Mouse (Mus musculus) stomach, postnatal 0 days (tissue): ENCODE data around the gene Fam171a2. TPM values are rescaled to one million over a fixed set of nuclear protein-coding genes. Genes with fewer than 3 reads are reported as not detected.

Source experiments
- ATAC-seq: fragments of 200-750 bp; cut with Nextera tagmentation; 2 replicates; pipeline ENCODE4 v1.8.0; 2017; ENCODE audit not compliant: low FRiP score, low TSS enrichment
- DNase-seq: peaks from one replicate; pipeline ENCODE4 v3.0.0-alpha.2; 2016; ENCODE audit warnings: low spot score
- H3K27ac ChIP-seq: fragments of 300-500 bp; sonication (generic); replicated peaks from 2 replicates; pipeline ENCODE4 v1.5.1; 2014; ENCODE audit warnings: mild to moderate bottlenecking, control low read depth
- H3K27me3 ChIP-seq: fragments of 300-500 bp; sonication (generic); 2 replicates; pipeline ENCODE4 v1.6.1; 2014; ENCODE audit warnings: low read length; ENCODE audit not compliant: control insufficient read depth, insufficient read depth
- H3K36me3 ChIP-seq: fragments of 300-500 bp; sonication (generic); 2 replicates; pipeline ENCODE4 v1.6.1; 2014; ENCODE audit warnings: low read length, mixed read lengths; ENCODE audit not compliant: control insufficient read depth, insufficient read depth
- H3K4me1 ChIP-seq: fragments of 300-500 bp; sonication (generic); replicated peaks from 2 replicates; pipeline ENCODE4 v1.6.1; 2014; ENCODE audit warnings: antibody characterized with exemption; ENCODE audit not compliant: control insufficient read depth, insufficient read depth
- H3K4me2 ChIP-seq: fragments of 300-500 bp; sonication (generic); replicated peaks from 2 replicates; pipeline ENCODE4 v1.6.1; 2014; ENCODE audit warnings: low read depth, mild to moderate bottlenecking, control low read depth, moderate library complexity
- H3K4me3 ChIP-seq: fragments of 300-500 bp; sonication (generic); 2 replicates; pipeline ENCODE4 v1.5.1; 2014; ENCODE audit warnings: low read depth, low read length, control low read depth
- H3K9ac ChIP-seq: fragments of 300-500 bp; sonication (generic); 2 replicates; pipeline ENCODE4 v1.6.1; 2014; ENCODE audit warnings: mild to moderate bottlenecking, low read length, control low read depth, mixed read lengths
- H3K9me3 ChIP-seq: fragments of 300-500 bp; sonication (generic); 2 replicates; pipeline ENCODE4 v1.6.1; 2016; ENCODE audit warnings: low read length; ENCODE audit not compliant: control insufficient read depth
- CTCF ChIP-seq: IDR thresholded peaks from 2 replicates; pipeline ENCODE4 v1.5.1; 2016; ENCODE audit warnings: antibody characterized with exemption, low read depth, mild to moderate bottlenecking, moderate library complexity
- EP300 ChIP-seq: optimal IDR thresholded peaks from 2 replicates; pipeline ENCODE3; 2016; ENCODE audit warnings: antibody characterized with exemption
- WGBS: fragments of 180-500 bp; shearing (Covaris S2); extraction: QIAGEN DNeasy Blood & Tissue Kit; methylation state at CpG from one replicate; pipeline ENCODE4 v1.1.7; 2014; 5-methylcytosine and 5-hydroxymethylcytosine counted together
- polyA plus RNA-seq: library from polyadenylated mRNA; unstranded; fragments of >200 nt; fragmentation: Nextera tagmentation; extraction: Ambion mirVana; gene quantifications from 2 replicates; pipeline ENCODE4 v1.2.1, GENCODE M21; 2015

Fam171a2 gene
- polyA plus RNA-seq, 1 experiment from 2014 or later: 2.0 TPM

- H3K36me3 ChIP-seq: no peaks in the 10 kb centered on the region
- DNase-seq (no peak), ATAC-seq (no peak)
- H3K4me1 ChIP-seq: peaks cover 15% of the 10 kb centered on the region
- 0 out of 2 replicates have a peak overlapping the region, but pooled peaks have one; percentile 96 for H3K4me2 ChIP-seq
- WGBS: 23% methylated on average over 8 of the region's 8 CpGs
- H3K9me3 ChIP-seq: no peaks in the 10 kb centered on the region
- H3K27ac ChIP-seq: peak overlapping the region; percentile 31
- no peak overlapping the region for H3K9ac ChIP-seq
- no peak overlapping the region for H3K4me3 ChIP-seq
- H3K27me3 ChIP-seq: no peaks in the 10 kb centered on the region
- no peak for TF ChIP-seq EP300
These were observed 845 bp upstream of the Fam171a2 start for GRCm38 (mm10) chr11:102448327-102448726.

- TF ChIP-seq CTCF (no peak), EP300 (no peak)
- Histone ChIP-seq H3K4me2 (peak overlapping the region; percentile 96), H3K9ac (peak overlapping the region; percentile 85), H3K4me1 (peaks cover 15% of the 10 kb centered on the region), H3K27ac (peak overlapping the region; percentile 89), H3K4me3 (peak overlapping the region; percentile 82), H3K27me3 (no peaks in the 10 kb centered on the region), H3K36me3 (no peaks in the 10 kb centered on the region), H3K9me3 (no peaks in the 10 kb centered on the region)
- DNase-seq (no peak), ATAC-seq (peak; percentile 27)
- WGBS: under 1% methylated on average over 42 of the region's 49 CpGs
These were observed 661 bp downstream of the Fam171a2 start for GRCm38 (mm10) chr11:102446581-102447461.

GRCm38 (mm10) chr11:102445891-102446361 lies 1.6 kb downstream of the Fam171a2 start:
- TF ChIP-seq CTCF: no peak
- no peak for TF ChIP-seq EP300
- H3K4me1 ChIP-seq: peaks cover 15% of the 10 kb centered on the region
- H3K4me3 ChIP-seq: peak overlapping the region; percentile 82
- no peaks in the 10 kb centered on the region for H3K27me3 ChIP-seq
- DNase-seq (peak; percentile 61), ATAC-seq (peak; percentile 9; the same call in 1 of the 2 replicates)
- H3K9ac ChIP-seq: no peak overlapping the region; the same call in 1 of the 2 replicates
- no peaks in the 10 kb centered on the region for H3K9me3 ChIP-seq
- H3K36me3 ChIP-seq: peaks cover 4% of the 10 kb centered on the region; the same call in 1 of the 2 replicates
- H3K27ac ChIP-seq: peak overlapping the region; percentile 89
- peak overlapping the region; percentile 96 for H3K4me2 ChIP-seq
- 9% methylated on average over 7 of the region's 7 CpGs for WGBS

- TF ChIP-seq CTCF: no peak
- TF ChIP-seq EP300: no peak
- Histone ChIP-seq H3K27me3 (no peaks in the 10 kb centered on the region), H3K9ac (no peak overlapping the region; the same call in 1 of the 2 replicates), H3K27ac (peak overlapping the region; percentile 89), H3K4me2 (peak overlapping the region; percentile 96), H3K36me3 (peaks cover 4% of the 10 kb centered on the region; the same call in 1 of the 2 replicates), H3K4me1 (peaks cover 15% of the 10 kb centered on the region), H3K9me3 (no peaks in the 10 kb centered on the region), H3K4me3 (peak overlapping the region; percentile 82; the same call in 1 of the 2 replicates)
- DNase-seq (peak; percentile 50), ATAC-seq (peak; percentile 51; the same call in 1 of the 2 replicates)
- WGBS: 17% methylated on average over 10 of the region's 10 CpGs
These were observed 2.1 kb downstream of the Fam171a2 start for GRCm38 (mm10) chr11:102445264-102445890.

- no peak for DNase-seq
- Histone ChIP-seq H3K27me3 (no peaks in the 10 kb centered on the region), H3K36me3 (peaks cover 6% of the 10 kb centered on the region; the same call in 1 of the 2 replicates), H3K9ac (no peak overlapping the region), H3K4me3 (no peak overlapping the region), H3K4me2 (no peak overlapping the region), H3K9me3 (no peaks in the 10 kb centered on the region), H3K27ac (no peak overlapping the region), H3K4me1 (peaks cover 15% of the 10 kb centered on the region)
- ATAC-seq: no peak
- TF ChIP-seq CTCF (no peak), EP300 (no peak)
- 18% methylated on average over 6 of the region's 6 CpGs for WGBS
These were observed 2.7 kb downstream of the Fam171a2 start for GRCm38 (mm10) chr11:102444781-102445180.
